Mouse (Mus musculus) hindbrain, postnatal 0 days (tissue): ENCODE measurements around the gene Phf21a. TPM values are rescaled to one million over a fixed set of nuclear protein-coding genes. Genes with fewer than 3 reads are reported as not detected.

Experiments used
- ATAC-seq: fragments of 200-750 bp; cut with Nextera tagmentation; 2 replicates; pipeline ENCODE4 v1.8.0; 2017; ENCODE audit warnings: mild to moderate bottlenecking, moderate TSS enrichment, moderate library complexity
- DNase-seq: peaks from one replicate; pipeline ENCODE4 v3.0.0-alpha.2; 2015; ENCODE audit warnings: low spot score
- H3K27ac ChIP-seq: fragments of 300-500 bp; sonication (generic); 2 replicates; pipeline ENCODE4 v1.5.1; 2014; ENCODE audit warnings: mild to moderate bottlenecking
- H3K27me3 ChIP-seq: fragments of 300-500 bp; sonication (generic); 2 replicates; pipeline ENCODE4 v1.6.1; 2014; ENCODE audit warnings: low read length, mixed read lengths; ENCODE audit not compliant: insufficient read depth
- H3K36me3 ChIP-seq: fragments of 300-500 bp; sonication (generic); 2 replicates; pipeline ENCODE4 v1.6.1; 2014; ENCODE audit warnings: low read length, mixed read lengths; ENCODE audit not compliant: insufficient read depth
- H3K4me1 ChIP-seq: fragments of 300-500 bp; sonication (generic); 2 replicates; pipeline ENCODE4 v1.6.1; 2014; ENCODE audit warnings: antibody characterized with exemption, low read length, mixed read lengths; ENCODE audit not compliant: insufficient read depth
- H3K4me2 ChIP-seq: fragments of 300-500 bp; sonication (generic); 2 replicates; pipeline ENCODE4 v1.6.1; 2014; ENCODE audit warnings: low read depth, mild to moderate bottlenecking, low read length, moderate library complexity, mixed read lengths
- H3K4me3 ChIP-seq: fragments of 300-500 bp; sonication (generic); 2 replicates; pipeline ENCODE4 v1.5.1; 2014; ENCODE audit warnings: low read length
- H3K9ac ChIP-seq: fragments of 300-500 bp; sonication (generic); replicated peaks from 2 replicates; pipeline ENCODE4 v1.6.1; 2014; ENCODE audit warnings: mild to moderate bottlenecking, low read length, moderate library complexity, mixed read lengths
- H3K9me3 ChIP-seq: fragments of 300-500 bp; sonication (generic); 2 replicates; pipeline ENCODE4 v1.6.1; 2016; ENCODE audit warnings: low read length, mixed read lengths
- CTCF ChIP-seq: IDR thresholded peaks from 2 replicates; pipeline ENCODE4 v1.5.1; 2016; ENCODE audit warnings: antibody characterized with exemption, control low read depth, low read depth
- WGBS: fragments of 180-500 bp; shearing (Covaris S2); extraction: QIAGEN DNeasy Blood & Tissue Kit; methylation state at CpG from one replicate; pipeline ENCODE4 v1.1.7; 2014; 5-methylcytosine and 5-hydroxymethylcytosine counted together
- microRNA counts: library from miRNA; unstranded; fragments of <30 nt; microRNA quantifications from one replicate; lab custom pipeline; 2015
- microRNA-seq, 2 experiments: library from miRNA; unstranded; fragments of <30 nt; microRNA quantifications; one replicate each; pipeline ENCODE4; 2016
- polyA plus RNA-seq: library from polyadenylated mRNA; unstranded; fragments of >200 nt; fragmentation: Nextera tagmentation; extraction: Ambion mirVana; gene quantifications from 2 replicates; pipeline ENCODE4 v1.2.1, GENCODE M21; 2015
- total RNA-seq: library from RNA; depleted of rRNA; stranded (reverse); fragments of >200 nt; gene quantifications from 2 replicates; pipeline ENCODE4 v1.2.3, GENCODE M21; 2014; rRNA removed

Gene Phf21a
- total and polyA plus RNA-seq, 2 experiments from 2014 or later, result 26.6 to 109 TPM

GRCm38 (mm10) chr2:92408309-92409045, 315.6 kb downstream of the Phf21a start:
- no peak for DNase-seq
- Histone ChIP-seq H3K36me3 (peaks cover 80% of the 10 kb centered on the region), H3K9ac (no peak overlapping the region), H3K4me2 (no peak overlapping the region), H3K4me3 (no peak overlapping the region), H3K27me3 (no peaks in the 10 kb centered on the region), H3K4me1 (no peaks in the 10 kb centered on the region; the same call in 1 of the 2 replicates), H3K27ac (no peak overlapping the region), H3K9me3 (no peaks in the 10 kb centered on the region)
- 86% methylated on average over 18 of the region's 18 CpGs for WGBS
- no peak for TF ChIP-seq CTCF
- ATAC-seq, result no peak

GRCm38 (mm10) chr2:92411705-92412104, 318.8 kb downstream of the Phf21a start:
- Histone ChIP-seq H3K9ac (no peak overlapping the region), H3K4me3 (no peak overlapping the region), H3K4me2 (no peak overlapping the region), H3K36me3 (peaks cover 89% of the 10 kb centered on the region), H3K9me3 (no peaks in the 10 kb centered on the region), H3K27ac (no peak overlapping the region), H3K27me3 (no peaks in the 10 kb centered on the region), H3K4me1 (no peaks in the 10 kb centered on the region)
- 92% methylated on average over 10 of the region's 10 CpGs for WGBS
- ATAC-seq (no peak), DNase-seq (no peak)
- TF ChIP-seq CTCF, result no peak

MicroRNAs within 50 kb of the gene (microRNA counts, 519-probe panel; counts per million panel counts)
- not detected for microRNA mmu-miR-1955 (lab: Ali Mortazavi, UCI)

Small RNA genes lying within 50 kb of the gene (microRNA-seq; reads per million reads assigned to microRNA genes)
- gene Mir1955, result 11.4 to 16.0 reads per million in 2 experiments
- 0.36 to 1.6 reads per million in 2 experiments for gene Mir7000

Other genes with a start within 250 kb of the Phf21a start
- 3.3 and 4.4 TPM in 2 replicates for gene Chrm4, start 165.9 kb upstream of the Phf21a start, total RNA-seq
- gene Chrm4, start 165.9 kb upstream of the Phf21a start, polyA plus RNA-seq, result 0.75 and 0.93 TPM in 2 replicates
- gene Mdk, start 160.8 kb upstream of the Phf21a start, total RNA-seq, result 54.9 and 78.4 TPM in 2 replicates
- gene Mdk, start 160.8 kb upstream of the Phf21a start, polyA plus RNA-seq, result 167 and 171 TPM in 2 replicates
- gene Gm9821, start 147.4 kb upstream of the Phf21a start, total RNA-seq, result not detected in 2 replicates
- 0.08 TPM in 1 of 2 replicates, not detected in the other for gene Gm9821, start 147.4 kb upstream of the Phf21a start, polyA plus RNA-seq
- gene Dgkz, start 117.3 kb upstream of the Phf21a start, total RNA-seq, result 150 and 163 TPM in 2 replicates
- 40.7 and 41.2 TPM in 2 replicates for gene Dgkz, start 117.3 kb upstream of the Phf21a start, polyA plus RNA-seq
- 3.4 and 3.5 TPM in 2 replicates for gene Creb3l1, start 68.6 kb upstream of the Phf21a start, total RNA-seq
- gene Creb3l1, start 68.6 kb upstream of the Phf21a start, polyA plus RNA-seq, result 3.2 and 3.5 TPM in 2 replicates